Comparison of ENCODE assay signal across 19 mouse cellular contexts in the genomic region with DNA sequence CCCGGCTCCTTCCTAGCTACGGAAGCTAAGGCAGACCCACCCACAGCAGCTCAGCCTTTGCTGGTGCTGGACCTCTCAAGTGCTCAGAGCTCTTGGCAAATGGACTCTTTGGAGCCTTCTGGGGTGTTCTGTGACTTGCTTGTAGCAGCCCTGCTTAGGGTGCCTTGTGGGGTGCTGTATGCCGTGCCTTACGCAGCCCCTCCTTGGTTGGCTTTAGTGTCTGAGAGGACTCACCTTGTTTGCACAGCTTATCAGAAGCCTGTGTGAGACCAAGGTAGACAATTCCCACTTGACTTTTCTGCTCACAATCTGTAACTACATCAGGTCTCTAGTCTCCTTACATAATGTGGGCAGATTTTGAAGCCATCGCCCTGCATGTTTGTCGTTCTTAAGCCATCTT. TPM values are rescaled to one million over a fixed set of nuclear protein-coding genes. Genes with fewer than 3 reads are reported as not detected.
DNase-seq lines count a peak whose midpoint lies in the region; ATAC-seq lines count a peak whose summit lies in the region.
"Had no signal": no experiment of that assay in that cellular context is flagged by ENCODE, and none has a peak within 500 bp of the region (broad histone marks: within the 10 kb centered on the region; RNA-seq: fewer than 3 reads in every experiment).

No protein-coding gene starts in this region.

- H3K4me3 ChIP-seq in forebrain, embryonic 12.5 days (replicated peaks), result no peak overlapping the region
- H3K4me3 ChIP-seq in forebrain, embryonic 14.5 days (ENCODE audit: low read depth, low read length), result no peak overlapping the region
- no peak overlapping the region for H3K4me3 ChIP-seq in hindbrain, embryonic 13.5 days
- no peak overlapping the region for H3K4me3 ChIP-seq in hindbrain, embryonic 11.5 days (ENCODE audit: low read depth, low read length)
- no peak overlapping the region for H3K4me3 ChIP-seq in embryonic facial prominence, embryonic 10.5 days
- H3K4me3 ChIP-seq in intestine, embryonic 16.5 days (ENCODE audit: low read length), result no peak overlapping the region
- H3K4me3 ChIP-seq: left cerebral cortex, adult 2 months; limb, embryonic 10.5 days had no signal

- no peak for ATAC-seq in forebrain, embryonic 12.5 days (ENCODE audit: low FRiP score)
- no peak for ATAC-seq in forebrain, embryonic 14.5 days
- ATAC-seq in hindbrain, embryonic 13.5 days (ENCODE audit: low FRiP score), result no peak
- ATAC-seq in hindbrain, embryonic 11.5 days (ENCODE audit: low FRiP score), result no peak
- peak; percentile 53 for ATAC-seq in intestine, embryonic 16.5 days

- DNase-seq in forebrain, embryonic 14.5 days (ENCODE audit: low spot score), result no peak
- no peak for DNase-seq in hindbrain, embryonic 11.5 days (ENCODE audit: low spot score)
- DNase-seq in embryonic facial prominence, embryonic 10.5 days (ENCODE audit: low spot score), result no peak
- no peak for DNase-seq in kidney, adult 8-10 months
- DNase-seq in spleen, postnatal 10 days (ENCODE audit: low spot score in 2 of 2), result no peak
- DNase-seq: adrenal gland, adult 2 months; cerebellum, adult 8-10 months; heart, adult 18-20 months; heart, postnatal 10 days; kidney, adult 9 months; kidney, postnatal 36 days; layer of hippocampus, adult 9-11 months; lung, adult 18-20 months; thymus, postnatal 36 days had no signal

- H3K36me3 ChIP-seq in forebrain, embryonic 12.5 days (replicated peaks), result peaks cover 80% of the 10 kb centered on the region
- peaks cover 84% of the 10 kb centered on the region for H3K36me3 ChIP-seq in forebrain, embryonic 14.5 days (ENCODE audit: control insufficient read depth, insufficient read depth, low read length)
- peaks cover 93% of the 10 kb centered on the region for H3K36me3 ChIP-seq in hindbrain, embryonic 13.5 days
- peaks cover 9% of the 10 kb centered on the region; the same call in 1 of the 2 replicates for H3K36me3 ChIP-seq in hindbrain, embryonic 11.5 days (ENCODE audit: control insufficient read depth, insufficient read depth, low read length)
- peaks cover 98% of the 10 kb centered on the region for H3K36me3 ChIP-seq in embryonic facial prominence, embryonic 10.5 days (replicated peaks)
- peaks cover 24% of the 10 kb centered on the region; the same call in 1 of the 2 replicates for H3K36me3 ChIP-seq in intestine, embryonic 16.5 days (ENCODE audit: control insufficient read depth, insufficient read depth, low read length)

- 97% methylated on average over 6 of the region's 6 CpGs for WGBS in forebrain, embryonic 12.5 days
- 96% methylated on average over 6 of the region's 6 CpGs for WGBS in forebrain, embryonic 14.5 days
- 95% methylated on average over 6 of the region's 6 CpGs for WGBS in hindbrain, embryonic 13.5 days
- 95% methylated on average over 6 of the region's 6 CpGs for WGBS in hindbrain, embryonic 11.5 days
- WGBS in embryonic facial prominence, embryonic 10.5 days, result 94% methylated on average over 6 of the region's 6 CpGs
- WGBS in intestine, embryonic 16.5 days, result 68% methylated on average over 6 of the region's 6 CpGs

- no peak overlapping the region for H3K4me2 ChIP-seq in forebrain, embryonic 12.5 days
- no peak overlapping the region for H3K4me2 ChIP-seq in forebrain, embryonic 14.5 days (ENCODE audit: low read length)
- no peak overlapping the region for H3K4me2 ChIP-seq in hindbrain, embryonic 13.5 days
- no peak overlapping the region for H3K4me2 ChIP-seq in hindbrain, embryonic 11.5 days (replicated peaks; ENCODE audit: low read depth, low read length)
- no peak overlapping the region for H3K4me2 ChIP-seq in intestine, embryonic 16.5 days (ENCODE audit: low read depth, low read length)

- 0 out of 2 replicates have a peak overlapping the region, but pooled peaks have one; percentile 13 for H3K27ac ChIP-seq in forebrain, embryonic 12.5 days
- no peak overlapping the region for H3K27ac ChIP-seq in forebrain, embryonic 14.5 days (ENCODE audit: low read depth, low read length)
- H3K27ac ChIP-seq in hindbrain, embryonic 13.5 days, result 0 out of 2 replicates have a peak overlapping the region, but pooled peaks have one; percentile 69
- H3K27ac ChIP-seq in hindbrain, embryonic 11.5 days (ENCODE audit: low read depth, low read length), result no peak overlapping the region
- peak overlapping the region; percentile 37; the same call in 1 of the 2 replicates for H3K27ac ChIP-seq in embryonic facial prominence, embryonic 10.5 days (replicated peaks)
- H3K27ac ChIP-seq in intestine, embryonic 16.5 days (ENCODE audit: low read length), result peak overlapping the region; percentile 52; the same call in 1 of the 2 replicates
- H3K27ac ChIP-seq: left cerebral cortex, adult 2 months; limb, embryonic 10.5 days had no signal

- no peaks in the 10 kb centered on the region for H3K27me3 ChIP-seq in forebrain, embryonic 12.5 days
- no peaks in the 10 kb centered on the region for H3K27me3 ChIP-seq in forebrain, embryonic 14.5 days (replicated peaks; ENCODE audit: control insufficient read depth, insufficient read depth, low read length)
- no peaks in the 10 kb centered on the region for H3K27me3 ChIP-seq in hindbrain, embryonic 13.5 days
- no peaks in the 10 kb centered on the region for H3K27me3 ChIP-seq in hindbrain, embryonic 11.5 days (ENCODE audit: control insufficient read depth, insufficient read depth, low read length)
- no peaks in the 10 kb centered on the region for H3K27me3 ChIP-seq in embryonic facial prominence, embryonic 10.5 days (replicated peaks; ENCODE audit: low read depth, poor library complexity, severe bottlenecking)
- no peaks in the 10 kb centered on the region for H3K27me3 ChIP-seq in intestine, embryonic 16.5 days (replicated peaks; ENCODE audit: control insufficient read depth, insufficient read depth, low read length)

- no peak overlapping the region for H3K9ac ChIP-seq in forebrain, embryonic 12.5 days
- no peak overlapping the region for H3K9ac ChIP-seq in forebrain, embryonic 14.5 days (ENCODE audit: low read length)
- H3K9ac ChIP-seq in hindbrain, embryonic 13.5 days, result no peak overlapping the region
- H3K9ac ChIP-seq in hindbrain, embryonic 11.5 days (ENCODE audit: low read depth, low read length), result no peak overlapping the region
- no peak overlapping the region for H3K9ac ChIP-seq in intestine, embryonic 16.5 days (ENCODE audit: low read depth, low read length)

- H3K4me1 ChIP-seq in forebrain, embryonic 12.5 days, result no peaks in the 10 kb centered on the region
- no peaks in the 10 kb centered on the region for H3K4me1 ChIP-seq in forebrain, embryonic 14.5 days (ENCODE audit: control insufficient read depth, insufficient read depth, low read length)
- H3K4me1 ChIP-seq in hindbrain, embryonic 13.5 days (replicated peaks), result 0 out of 2 replicates have a peak, but pooled peaks cover 9% of the 10 kb centered on the region
- no peaks in the 10 kb centered on the region for H3K4me1 ChIP-seq in hindbrain, embryonic 11.5 days (replicated peaks; ENCODE audit: control insufficient read depth, insufficient read depth, low read length)
- H3K4me1 ChIP-seq in embryonic facial prominence, embryonic 10.5 days, result peaks cover 24% of the 10 kb centered on the region
- peaks cover 14% of the 10 kb centered on the region for H3K4me1 ChIP-seq in intestine, embryonic 16.5 days (ENCODE audit: control insufficient read depth, insufficient read depth, low read length)

- H3K9me3 ChIP-seq in forebrain, embryonic 12.5 days, result no peaks in the 10 kb centered on the region
- no peaks in the 10 kb centered on the region for H3K9me3 ChIP-seq in forebrain, embryonic 14.5 days (replicated peaks; ENCODE audit: control insufficient read depth, low read length)
- no peaks in the 10 kb centered on the region for H3K9me3 ChIP-seq in hindbrain, embryonic 13.5 days
- H3K9me3 ChIP-seq in hindbrain, embryonic 11.5 days (ENCODE audit: control insufficient read depth, low read length), result no peaks in the 10 kb centered on the region
- no peaks in the 10 kb centered on the region for H3K9me3 ChIP-seq in embryonic facial prominence, embryonic 10.5 days
- H3K9me3 ChIP-seq in intestine, embryonic 16.5 days (ENCODE audit: control insufficient read depth, low read length), result no peaks in the 10 kb centered on the region
- H3K9me3 ChIP-seq: limb, embryonic 10.5 days had no signal

RNA-seq across cellular contexts. Expression of a gene that starts 20.8 kb away (rescaled TPM):
- polyA plus RNA-seq in forebrain, embryonic 12.5 days (2016; fragmentation: Nextera tagmentation; extraction: Ambion mirVana), result 38.9 and 40.1 TPM in 2 replicates
- 27.3 and 33.7 TPM in 2 replicates for polyA plus RNA-seq in forebrain, embryonic 14.5 days (2014; fragmentation: Nextera tagmentation; extraction: Ambion mirVana)
- 41.3 and 42.6 TPM in 2 replicates for polyA plus RNA-seq in hindbrain, embryonic 13.5 days (2015; fragmentation: Nextera tagmentation; extraction: Ambion mirVana)
- 38.8 and 41.2 TPM in 2 replicates for polyA plus RNA-seq in hindbrain, embryonic 11.5 days (2014; fragmentation: Nextera tagmentation; extraction: Ambion mirVana)
- 40.0 and 41.4 TPM in 2 replicates for polyA plus RNA-seq in embryonic facial prominence, embryonic 10.5 days (2016; fragmentation: Nextera tagmentation; extraction: Ambion mirVana)
- polyA plus RNA-seq in intestine, embryonic 16.5 days (2015; fragmentation: Nextera tagmentation; extraction: Ambion mirVana), result 43.3 and 50.4 TPM in 2 replicates

RNA-seq across cellular contexts. Expression of a gene that starts 34.6 kb away (rescaled TPM):
- polyA plus RNA-seq in forebrain, embryonic 12.5 days (2016; fragmentation: Nextera tagmentation; extraction: Ambion mirVana), result 5.0 and 6.2 TPM in 2 replicates
- 9.3 and 12.0 TPM in 2 replicates for polyA plus RNA-seq in forebrain, embryonic 14.5 days (2014; fragmentation: Nextera tagmentation; extraction: Ambion mirVana)
- polyA plus RNA-seq in hindbrain, embryonic 13.5 days (2015; fragmentation: Nextera tagmentation; extraction: Ambion mirVana), result 12.6 and 13.6 TPM in 2 replicates
- 4.7 and 6.1 TPM in 2 replicates for polyA plus RNA-seq in hindbrain, embryonic 11.5 days (2014; fragmentation: Nextera tagmentation; extraction: Ambion mirVana)
- 1.8 and 2.3 TPM in 2 replicates for polyA plus RNA-seq in embryonic facial prominence, embryonic 10.5 days (2016; fragmentation: Nextera tagmentation; extraction: Ambion mirVana)
- 3.5 and 4.3 TPM in 2 replicates for polyA plus RNA-seq in intestine, embryonic 16.5 days (2015; fragmentation: Nextera tagmentation; extraction: Ambion mirVana)

Comparison
In these comparisons a context has a peak if more than half of its experiments do, and no peak if none do; other contexts are left out.
1. H3K27ac ChIP-seq: peak in forebrain, embryonic 12.5 days (single experiment), hindbrain, embryonic 13.5 days (single experiment), embryonic facial prominence, embryonic 10.5 days (single experiment) and intestine, embryonic 16.5 days (single experiment); none in forebrain, embryonic 14.5 days (single experiment) and hindbrain, embryonic 11.5 days (single experiment).